Mouse (Mus musculus) kidney, postnatal 0 days (tissue): ENCODE results near the gene Lama2. TPM values are rescaled to one million over a fixed set of nuclear protein-coding genes. Genes with fewer than 3 reads are reported as not detected.
"Not testable (repeated sequence)": the region's sequence is repeated elsewhere in the genome, so short reads cannot be mapped to it uniquely, and the experiment has no call there.

Experiments used
- ATAC-seq: fragments of 200-750 bp; cut with Nextera tagmentation; replicated peaks from 2 replicates; pipeline ENCODE4 v1.8.0; 2017; ENCODE audit warnings: low read depth, moderate number of reproducible peaks, moderate TSS enrichment, moderate library complexity; ENCODE audit not compliant: low FRiP score
- DNase-seq: peaks from one replicate; pipeline ENCODE4 v3.0.0-alpha.2; 2016; ENCODE audit warnings: low spot score
- H3K27ac ChIP-seq: fragments of 300-500 bp; sonication (generic); 2 replicates; pipeline ENCODE4 v1.5.1; 2014; ENCODE audit warnings: mild to moderate bottlenecking
- H3K27me3 ChIP-seq: fragments of 300-500 bp; sonication (generic); 2 replicates; pipeline ENCODE4 v1.6.1; 2014; ENCODE audit warnings: low read length, mixed read lengths; ENCODE audit not compliant: insufficient read depth
- H3K36me3 ChIP-seq: fragments of 300-500 bp; sonication (generic); 2 replicates; pipeline ENCODE4 v1.6.1; 2014; ENCODE audit warnings: low read length, mixed read lengths; ENCODE audit not compliant: insufficient read depth
- H3K4me1 ChIP-seq: fragments of 300-500 bp; sonication (generic); replicated peaks from 2 replicates; pipeline ENCODE4 v1.6.1; 2014; ENCODE audit warnings: antibody characterized with exemption, low read length, mixed read lengths; ENCODE audit not compliant: insufficient read depth
- H3K4me2 ChIP-seq: fragments of 300-500 bp; sonication (generic); 2 replicates; pipeline ENCODE4 v1.6.1; 2014; ENCODE audit warnings: mild to moderate bottlenecking, low read length, moderate library complexity, mixed read lengths
- H3K4me3 ChIP-seq: fragments of 300-500 bp; sonication (generic); replicated peaks from 2 replicates; pipeline ENCODE4 v1.5.1; 2014; ENCODE audit warnings: low read depth, low read length
- H3K9ac ChIP-seq: fragments of 300-500 bp; sonication (generic); 2 replicates; pipeline ENCODE4 v1.6.1; 2014; ENCODE audit warnings: low read depth, low read length
- H3K9me3 ChIP-seq: fragments of 300-500 bp; sonication (generic); replicated peaks from 2 replicates; pipeline ENCODE4 v1.6.1; 2016; ENCODE audit warnings: low read length, inconsistent platforms, mixed read lengths
- CTCF ChIP-seq: IDR thresholded peaks from 2 replicates; pipeline ENCODE4 v1.5.1; 2016; ENCODE audit warnings: antibody characterized with exemption, low read depth, mild to moderate bottlenecking, moderate library complexity
- whole genome bisulfite sequencing: fragments of 180-500 bp; shearing (Covaris S2); extraction: QIAGEN DNeasy Blood & Tissue Kit; methylation state at CpG from one replicate; pipeline ENCODE4 v1.1.7; 2014; 5-methylcytosine and 5-hydroxymethylcytosine counted together
- polyA plus RNA-seq: library from polyadenylated mRNA; unstranded; fragments of >200 nt; fragmentation: Nextera tagmentation; extraction: Ambion mirVana; gene quantifications from 2 replicates; pipeline ENCODE4 v1.2.1, GENCODE M21; 2015

The Lama2 gene
- polyA plus RNA-seq, 1 experiment from 2014 or later: 16.2 TPM

GRCm38 (mm10) chr10:26995182-26995975 is 624.2 kb downstream of the Lama2 start:
- Histone ChIP-seq H3K36me3 (no peaks in the 10 kb centered on the region), H3K27me3 (no peaks in the 10 kb centered on the region), H3K27ac (no peak overlapping the region), H3K9ac (no peak overlapping the region), H3K4me3 (no peak overlapping the region), H3K4me2 (no peak overlapping the region), H3K9me3 (no peaks in the 10 kb centered on the region), H3K4me1 (no peaks in the 10 kb centered on the region)
- DNase-seq: peak; percentile 65
- TF ChIP-seq CTCF: peak; percentile 87
- ATAC-seq: peak; percentile 71
- WGBS: 77% methylated on average over 8 of the region's 8 CpGs

GRCm38 (mm10) chr10:26993971-26994761 is 625.4 kb downstream of the Lama2 start:
- no peak overlapping the region for H3K4me2 ChIP-seq
- H3K36me3 ChIP-seq: no peaks in the 10 kb centered on the region
- no peaks in the 10 kb centered on the region for H3K9me3 ChIP-seq
- H3K4me3 ChIP-seq: no peak overlapping the region
- no peaks in the 10 kb centered on the region for H3K4me1 ChIP-seq
- H3K9ac ChIP-seq: no peak overlapping the region
- no peaks in the 10 kb centered on the region for H3K27me3 ChIP-seq
- DNase-seq: no peak
- TF ChIP-seq CTCF: no peak
- H3K27ac ChIP-seq: no peak overlapping the region
- ATAC-seq: no peak
- WGBS: 63% methylated on average over 8 of the region's 8 CpGs

- H3K4me1 ChIP-seq: no peaks in the 10 kb centered on the region
- WGBS: 26% methylated on average over 1 of the region's 1 CpGs
- H3K4me3 ChIP-seq: no peak overlapping the region
- H3K4me2 ChIP-seq: no peak overlapping the region
- no peaks in the 10 kb centered on the region for H3K9me3 ChIP-seq
- no peaks in the 10 kb centered on the region for H3K36me3 ChIP-seq
- TF ChIP-seq CTCF: no peak
- no peaks in the 10 kb centered on the region for H3K27me3 ChIP-seq
- ATAC-seq: no peak
- peak; percentile 29 for DNase-seq
- H3K27ac ChIP-seq: no peak overlapping the region
- H3K9ac ChIP-seq: no peak overlapping the region
These were observed 634.1 kb downstream of the Lama2 start for GRCm38 (mm10) chr10:26985451-26985850.

GRCm38 (mm10) chr10:26984082-26984481 is 635.5 kb downstream of the Lama2 start:
- H3K4me3 ChIP-seq, DNase-seq, H3K27me3 ChIP-seq, H3K27ac ChIP-seq, ATAC-seq, H3K9ac ChIP-seq, H3K36me3 ChIP-seq, H3K9me3 ChIP-seq, H3K4me2 ChIP-seq, H3K4me1 ChIP-seq: not testable (repeated sequence)
- 81% methylated on average over 5 of the region's 5 CpGs for WGBS

- WGBS: 69% methylated on average over 1 of the region's 1 CpGs
- H3K9me3 ChIP-seq: no peaks in the 10 kb centered on the region
- no peaks in the 10 kb centered on the region for H3K27me3 ChIP-seq
- no peak overlapping the region for H3K4me2 ChIP-seq
- H3K27ac ChIP-seq: no peak overlapping the region
- ATAC-seq (no peak), DNase-seq (no peak)
- H3K4me3 ChIP-seq: no peak overlapping the region
- no peaks in the 10 kb centered on the region for H3K4me1 ChIP-seq
- TF ChIP-seq CTCF: no peak
- H3K36me3 ChIP-seq: no peaks in the 10 kb centered on the region
- H3K9ac ChIP-seq: no peak overlapping the region
These were observed 636.0 kb downstream of the Lama2 start for GRCm38 (mm10) chr10:26983583-26983982.

- WGBS: 66% methylated on average over 2 of the region's 2 CpGs
- ATAC-seq (no peak), DNase-seq (no peak)
- Histone ChIP-seq H3K4me2 (no peak overlapping the region), H3K9ac (no peak overlapping the region), H3K27me3 (no peaks in the 10 kb centered on the region), H3K36me3 (no peaks in the 10 kb centered on the region), H3K27ac (no peak overlapping the region), H3K9me3 (no peaks in the 10 kb centered on the region), H3K4me3 (no peak overlapping the region), H3K4me1 (no peaks in the 10 kb centered on the region)
- TF ChIP-seq CTCF: no peak
These were observed 636.9 kb downstream of the Lama2 start for GRCm38 (mm10) chr10:26982621-26983020.
